Mouse (Mus musculus): ENCODE measurements at regions not wholly inside any gene's neighbourhood (a gene's known extent, or its start where the extent isn't known, plus 50 kb on each side); places are given as distances from the start of the nearest gene placed in this dataset.

DNA sequence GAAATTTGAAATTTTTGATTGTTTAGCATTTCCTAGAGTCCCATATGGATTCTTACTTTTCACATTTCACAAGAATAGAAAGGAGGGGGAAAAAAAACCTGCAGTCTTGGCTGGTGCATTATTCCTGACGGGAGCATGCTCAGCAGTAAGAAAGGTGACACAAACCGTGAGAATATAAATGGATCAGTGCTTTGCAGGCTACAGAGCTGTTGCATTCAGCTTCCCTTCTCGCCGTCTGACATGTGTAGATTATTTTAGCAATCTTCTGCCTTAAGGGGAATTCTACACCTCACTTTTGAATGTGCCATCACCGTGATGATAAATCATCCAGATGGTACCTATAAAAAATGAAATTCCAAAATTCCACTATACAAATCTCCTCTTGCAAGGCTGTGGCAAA is 55.3 kb downstream of the Crygf start:
- ATAC-seq (ENCODE audit: insufficient read depth, low FRiP score) = no peak

DNA sequence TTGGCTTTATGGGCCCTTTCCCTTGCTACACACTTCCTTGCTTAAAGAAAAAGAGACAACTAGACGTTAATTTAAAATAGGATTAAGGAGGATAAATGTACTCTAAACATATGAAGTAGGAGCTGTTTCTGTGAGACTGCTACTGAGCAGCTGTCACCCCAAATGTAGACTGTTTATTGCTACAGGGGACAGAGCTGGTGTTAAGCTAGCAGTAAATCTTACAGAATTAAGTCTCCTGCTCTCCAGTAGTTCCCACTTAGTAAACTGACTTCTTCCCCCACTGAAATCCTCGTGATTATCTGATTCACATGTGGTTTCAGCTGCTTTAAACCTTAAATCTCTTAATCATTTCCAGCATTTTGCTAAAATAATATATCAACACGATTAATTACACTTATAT is 74.1 kb downstream of the Crygf start:
- H3K27ac ChIP-seq (ENCODE audit: low read length) = no peak overlapping the region
- no peaks in the 10 kb centered on the region for H3K9me3 ChIP-seq (replicated peaks; ENCODE audit: control insufficient read depth, low read length)
- no peaks in the 10 kb centered on the region for H3K36me3 ChIP-seq (ENCODE audit: control insufficient read depth, insufficient read depth, low read length)
- H3K4me2 ChIP-seq (ENCODE audit: low read depth, low read length) = no peak overlapping the region
- H3K4me3 ChIP-seq (replicated peaks; ENCODE audit: low read length) = no peak overlapping the region
- H3K27me3 ChIP-seq (ENCODE audit: control insufficient read depth, insufficient read depth, low read length) = no peaks in the 10 kb centered on the region
- no peak overlapping the region for H3K9ac ChIP-seq (ENCODE audit: low read length)
- peaks cover 5% of the 10 kb centered on the region; the same call in 1 of the 2 replicates for H3K4me1 ChIP-seq (ENCODE audit: control insufficient read depth, insufficient read depth, low read length)
- WGBS = 43% methylated on average over 3 of the region's 3 CpGs
- ATAC-seq (ENCODE audit: insufficient read depth, low FRiP score) = no peak

More for the DNA sequence above, 55.3 kb downstream of the Crygf start:
- no peak overlapping the region for H3K4me2 ChIP-seq (ENCODE audit: low read depth, low read length)
- H3K4me3 ChIP-seq (replicated peaks; ENCODE audit: low read length) = no peak overlapping the region
- H3K36me3 ChIP-seq (ENCODE audit: control insufficient read depth, insufficient read depth, low read length) = no peaks in the 10 kb centered on the region
- 72% methylated on average over 5 of the region's 5 CpGs for WGBS
- no peaks in the 10 kb centered on the region for H3K9me3 ChIP-seq (replicated peaks; ENCODE audit: control insufficient read depth, low read length)
- H3K27me3 ChIP-seq (ENCODE audit: control insufficient read depth, insufficient read depth, low read length) = no peaks in the 10 kb centered on the region
- no peak overlapping the region for H3K27ac ChIP-seq (ENCODE audit: low read length)
- H3K9ac ChIP-seq (ENCODE audit: low read length) = no peak overlapping the region
- H3K4me1 ChIP-seq (ENCODE audit: control insufficient read depth, insufficient read depth, low read length) = no peaks in the 10 kb centered on the region

DNA sequence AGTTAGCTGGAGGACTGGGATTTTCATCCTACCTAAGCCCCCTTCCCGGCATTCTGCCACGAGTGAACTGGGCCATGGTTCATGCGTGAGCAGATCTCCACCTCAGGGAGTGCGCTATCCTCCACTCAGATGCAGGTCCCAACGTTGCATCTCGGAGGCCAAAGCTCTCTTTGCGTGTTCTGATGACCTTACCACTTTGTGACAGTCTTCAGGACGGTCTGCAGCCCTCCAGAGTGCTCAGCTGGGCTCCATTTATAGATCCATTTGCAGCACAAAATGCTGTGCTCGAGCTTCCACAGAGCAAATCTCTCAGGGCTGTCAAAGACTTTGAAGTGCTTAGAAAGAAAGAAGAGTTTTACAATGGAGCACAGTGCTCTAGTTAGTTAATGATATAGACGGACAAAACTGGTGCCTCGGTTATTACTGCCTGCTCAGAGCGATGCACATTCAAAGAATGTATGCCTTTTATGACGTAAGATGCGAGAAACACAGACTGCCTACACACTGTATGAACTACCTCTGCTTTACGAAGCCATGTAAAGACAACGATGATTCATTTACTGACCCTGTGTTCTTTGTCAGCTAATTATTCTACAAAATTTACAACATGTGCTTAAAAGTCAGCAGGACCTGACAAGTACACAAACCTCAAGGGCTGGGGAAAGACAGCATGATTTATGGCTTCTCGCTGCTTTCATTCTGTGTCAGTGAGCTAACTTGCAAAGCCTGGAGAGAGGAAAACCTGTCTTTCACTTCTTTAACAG is 77.8 kb downstream of the Crygf start:
- Histone ChIP-seq H3K27me3 (ENCODE audit: control insufficient read depth, insufficient read depth, low read length) (no peaks in the 10 kb centered on the region), H3K4me2 (ENCODE audit: low read depth, low read length) (peak overlapping the region; percentile 31), H3K36me3 (ENCODE audit: control insufficient read depth, insufficient read depth, low read length) (no peaks in the 10 kb centered on the region), H3K9ac (ENCODE audit: low read length) (no peak overlapping the region), H3K9me3 (replicated peaks; ENCODE audit: control insufficient read depth, low read length) (no peaks in the 10 kb centered on the region), H3K4me1 (ENCODE audit: control insufficient read depth, insufficient read depth, low read length) (peaks cover 5% of the 10 kb centered on the region; the same call in 1 of the 2 replicates), H3K4me3 (replicated peaks; ENCODE audit: low read length) (peak overlapping the region; percentile 11), H3K27ac (ENCODE audit: low read length) (no peak overlapping the region)
- peak; percentile 50 for ATAC-seq (ENCODE audit: insufficient read depth, low FRiP score)
- WGBS = 21% methylated on average over 17 of the region's 17 CpGs
